Mouse (Mus musculus) liver, embryonic 14.5 days (tissue): Measurements from ENCODE around the gene Tent4b.

Source experiments
- CTCF ChIP-seq: IDR thresholded peaks from 2 replicates; pipeline ENCODE4 v1.5.1; 2016; ENCODE audit warnings: antibody characterized with exemption, low read depth, control low read depth
- EP300 ChIP-seq: IDR thresholded peaks from 2 replicates; pipeline ENCODE4 v1.6.1; 2016; ENCODE audit warnings: antibody characterized with exemption, low read depth

- TF ChIP-seq EP300 = peak; percentile 37; the same call in 1 of the 2 replicates
- TF ChIP-seq CTCF = peak; percentile 33
These were observed 99.1 kb downstream of the Tent4b start for GRCm38 (mm10) chr8:88297976-88298732.
